Mouse (Mus musculus) heart, postnatal 4 days (tissue): ENCODE data around the gene Ndufv2. TPM values are rescaled to one million over a fixed set of nuclear protein-coding genes. Genes with fewer than 3 reads are reported as not detected.
"Not testable (repeated sequence)": the region's sequence is repeated elsewhere in the genome, so short reads cannot be mapped to it uniquely, and the experiment has no call there.

Experiments
- DNase-seq: peaks from one replicate; pipeline ENCODE4 v3.0.0; 2021
- total RNA-seq, 2 experiments: library from RNA; stranded (reverse); gene quantifications; 2 replicates each; pipeline ENCODE4 v1.2.3; 2021

Gene Ndufv2
- total RNA-seq, 2 experiments from 2014 or later: 846 to 878 TPM

- DNase-seq: no peak
Observed at GRCm38 (mm10) chr17:66084486-66084885, 16.9 kb downstream of the Ndufv2 start.

GRCm38 (mm10) chr17:66077437-66077850, 23.9 kb downstream of the Ndufv2 start:
- no peak for DNase-seq

GRCm38 (mm10) chr17:66076934-66077333, 24.4 kb downstream of the Ndufv2 start, which contains the start of gene Ankrd12:
Gene Ankrd12, minus strand, starts transcription at chr17:66077089.
- peak; percentile 96 for DNase-seq

GRCm38 (mm10) chr17:66076174-66076927, 25.0 kb downstream of the Ndufv2 start:
- DNase-seq: peak; percentile 41

- DNase-seq: no peak
Observed at GRCm38 (mm10) chr17:66075827-66076173, 25.6 kb downstream of the Ndufv2 start.

GRCm38 (mm10) chr17:66073971-66074370, 27.4 kb downstream of the Ndufv2 start:
- no peak for DNase-seq

- DNase-seq: not testable (repeated sequence)
Observed at GRCm38 (mm10) chr17:66069036-66069435, 32.3 kb downstream of the Ndufv2 start.

GRCm38 (mm10) chr17:66065115-66065514, 36.2 kb downstream of the Ndufv2 start:
- no peak for DNase-seq

GRCm38 (mm10) chr17:66061241-66061938, 40.0 kb downstream of the Ndufv2 start:
- no peak for DNase-seq

GRCm38 (mm10) chr17:66058160-66058559, 43.2 kb downstream of the Ndufv2 start:
- DNase-seq: no peak

GRCm38 (mm10) chr17:66057145-66057544, 44.2 kb downstream of the Ndufv2 start:
- DNase-seq: no peak

GRCm38 (mm10) chr17:66053349-66053748, 48.0 kb downstream of the Ndufv2 start:
- DNase-seq: no peak

- no peak for DNase-seq
Observed at GRCm38 (mm10) chr17:66048795-66049194, 52.6 kb downstream of the Ndufv2 start.

GRCm38 (mm10) chr17:66048199-66048598, 53.2 kb downstream of the Ndufv2 start:
- DNase-seq: no peak

- DNase-seq: not testable (repeated sequence)
Observed at GRCm38 (mm10) chr17:66043679-66044078, 57.7 kb downstream of the Ndufv2 start.

GRCm38 (mm10) chr17:66041020-66041419, 60.3 kb downstream of the Ndufv2 start:
- DNase-seq: no peak

GRCm38 (mm10) chr17:66033239-66033638, 68.1 kb downstream of the Ndufv2 start:
- no peak for DNase-seq

- DNase-seq: no peak
Observed at GRCm38 (mm10) chr17:66031991-66032390, 69.4 kb downstream of the Ndufv2 start.

Other genes with a start within 250 kb of the Ndufv2 start
- gene Ralbp1, start 215.8 kb downstream of the Ndufv2 start, total RNA-seq: 10 to 100 TPM; 29.3 to 33.4 TPM
- gene Twsg1, start 150.3 kb downstream of the Ndufv2 start, total RNA-seq: 10 to 100 TPM; 80.3 to 81.0 TPM
- gene Ankrd12, start 24.5 kb downstream of the Ndufv2 start, total RNA-seq: 10 to 100 TPM; 14.1 to 16.2 TPM
- 10 to 100 TPM; 25.1 to 26.7 TPM for gene Washc1, start 10.0 kb upstream of the Ndufv2 start, total RNA-seq
- 1 to 10 TPM; 7.7 to 8.9 TPM for gene Ddx11, start 22.0 kb upstream of the Ndufv2 start, total RNA-seq